Mouse (Mus musculus) embryonic facial prominence, embryonic 15.5 days (tissue): ENCODE data around the gene Fam189a1. TPM values are rescaled to one million over a fixed set of nuclear protein-coding genes. Genes with fewer than 3 reads are reported as not detected.

Experiments used
- ATAC-seq: fragments of 200-750 bp; cut with Nextera tagmentation; 2 replicates; pipeline ENCODE4 v1.8.0; 2017; ENCODE audit warnings: low read depth, moderate TSS enrichment; ENCODE audit not compliant: insufficient number of reproducible peaks, low FRiP score, low TSS enrichment
- H3K27ac ChIP-seq: fragments of 300-500 bp; sonication (generic); replicated peaks from 2 replicates; pipeline ENCODE4 v1.5.1; 2015; ENCODE audit warnings: mild to moderate bottlenecking, inconsistent platforms
- H3K27me3 ChIP-seq: fragments of 300-500 bp; sonication (generic); 2 replicates; pipeline ENCODE4 v1.6.1; 2015; ENCODE audit warnings: inconsistent platforms
- H3K36me3 ChIP-seq: fragments of 300-500 bp; sonication (generic); 2 replicates; pipeline ENCODE4 v1.6.1; 2015; ENCODE audit warnings: mild to moderate bottlenecking, inconsistent platforms
- H3K4me1 ChIP-seq: fragments of 300-500 bp; sonication (generic); 2 replicates; pipeline ENCODE4 v1.6.1; 2015; ENCODE audit warnings: inconsistent platforms
- H3K4me2 ChIP-seq: fragments of 300-500 bp; sonication (generic); replicated peaks from 2 replicates; pipeline ENCODE4 v1.6.1; 2015; ENCODE audit warnings: mild to moderate bottlenecking, inconsistent platforms
- H3K4me3 ChIP-seq: fragments of 300-500 bp; sonication (generic); replicated peaks from 2 replicates; pipeline ENCODE4 v1.5.1; 2015; ENCODE audit warnings: mild to moderate bottlenecking, inconsistent platforms
- H3K9ac ChIP-seq: fragments of 300-500 bp; sonication (generic); 2 replicates; pipeline ENCODE4 v1.6.1; 2015; ENCODE audit warnings: inconsistent platforms
- H3K9me3 ChIP-seq: fragments of 300-500 bp; sonication (generic); replicated peaks from 2 replicates; pipeline ENCODE4 v1.6.1; 2016; ENCODE audit warnings: inconsistent platforms
- WGBS: fragments of 180-500 bp; shearing (Covaris S2); methylation state at CpG from one replicate; pipeline ENCODE4 v1.1.7; 2015; 5-methylcytosine and 5-hydroxymethylcytosine counted together
- polyA plus RNA-seq: library from polyadenylated mRNA; unstranded; fragments of >200 nt; fragmentation: Nextera tagmentation; extraction: Ambion mirVana; gene quantifications from 2 replicates; pipeline ENCODE4 v1.2.1, GENCODE M21; 2015

Gene Fam189a1
- polyA plus RNA-seq, 1 experiment from 2014 or later = 4.8 TPM

- Histone ChIP-seq H3K27ac (no peak overlapping the region), H3K9me3 (no peaks in the 10 kb centered on the region), H3K27me3 (0 out of 2 replicates have a peak, but pooled peaks cover 3% of the 10 kb centered on the region), H3K4me3 (no peak overlapping the region), H3K36me3 (no peaks in the 10 kb centered on the region), H3K4me1 (0 out of 2 replicates have a peak, but pooled peaks cover 2% of the 10 kb centered on the region), H3K9ac (no peak overlapping the region), H3K4me2 (no peak overlapping the region)
- WGBS = 84% methylated on average over 8 of the region's 8 CpGs
- ATAC-seq = no peak
Measured at GRCm38 (mm10) chr7:64944175-64944574, 212.2 kb downstream of the Fam189a1 start.

GRCm38 (mm10) chr7:64936927-64937326, 219.4 kb downstream of the Fam189a1 start:
- H3K9ac ChIP-seq = no peak overlapping the region
- no peak overlapping the region for H3K4me2 ChIP-seq
- H3K4me3 ChIP-seq = no peak overlapping the region
- H3K27me3 ChIP-seq = no peaks in the 10 kb centered on the region
- H3K36me3 ChIP-seq = no peaks in the 10 kb centered on the region
- H3K27ac ChIP-seq = no peak overlapping the region
- no peaks in the 10 kb centered on the region for H3K4me1 ChIP-seq
- no peak for ATAC-seq
- 38% methylated on average over 4 of the region's 4 CpGs for WGBS
- H3K9me3 ChIP-seq = no peaks in the 10 kb centered on the region

- no peak overlapping the region for H3K4me2 ChIP-seq
- H3K36me3 ChIP-seq = no peaks in the 10 kb centered on the region
- no peak overlapping the region for H3K27ac ChIP-seq
- no peaks in the 10 kb centered on the region for H3K27me3 ChIP-seq
- no peaks in the 10 kb centered on the region for H3K9me3 ChIP-seq
- ATAC-seq = no peak
- H3K4me1 ChIP-seq = no peaks in the 10 kb centered on the region
- no peak overlapping the region for H3K4me3 ChIP-seq
- WGBS = 68% methylated on average over 3 of the region's 3 CpGs
- no peak overlapping the region for H3K9ac ChIP-seq
Measured at GRCm38 (mm10) chr7:64934115-64934514, 222.3 kb downstream of the Fam189a1 start.

GRCm38 (mm10) chr7:64930980-64931379, 225.4 kb downstream of the Fam189a1 start:
- no peaks in the 10 kb centered on the region for H3K9me3 ChIP-seq
- H3K4me2 ChIP-seq = no peak overlapping the region
- 34% methylated on average over 4 of the region's 4 CpGs for WGBS
- no peak overlapping the region for H3K4me3 ChIP-seq
- no peaks in the 10 kb centered on the region for H3K27me3 ChIP-seq
- no peaks in the 10 kb centered on the region for H3K4me1 ChIP-seq
- no peaks in the 10 kb centered on the region for H3K36me3 ChIP-seq
- no peak for ATAC-seq
- H3K27ac ChIP-seq = no peak overlapping the region
- H3K9ac ChIP-seq = no peak overlapping the region

- Histone ChIP-seq H3K27ac (no peak overlapping the region), H3K4me1 (no peaks in the 10 kb centered on the region), H3K9ac (no peak overlapping the region), H3K9me3 (no peaks in the 10 kb centered on the region), H3K4me3 (no peak overlapping the region), H3K27me3 (no peaks in the 10 kb centered on the region), H3K4me2 (no peak overlapping the region), H3K36me3 (no peaks in the 10 kb centered on the region)
- 70% methylated on average over 5 of the region's 5 CpGs for WGBS
- no peak for ATAC-seq
Measured at GRCm38 (mm10) chr7:64923918-64924317, 232.5 kb downstream of the Fam189a1 start.

- H3K27me3 ChIP-seq = no peaks in the 10 kb centered on the region
- no peaks in the 10 kb centered on the region for H3K9me3 ChIP-seq
- H3K36me3 ChIP-seq = no peaks in the 10 kb centered on the region
- 72% methylated on average over 13 of the region's 13 CpGs for WGBS
- no peak overlapping the region for H3K4me3 ChIP-seq
- H3K9ac ChIP-seq = no peak overlapping the region
- no peak overlapping the region for H3K4me2 ChIP-seq
- no peaks in the 10 kb centered on the region for H3K4me1 ChIP-seq
- ATAC-seq = no peak
- no peak overlapping the region for H3K27ac ChIP-seq
Measured at GRCm38 (mm10) chr7:64921189-64921588, 235.2 kb downstream of the Fam189a1 start.

GRCm38 (mm10) chr7:64920735-64921134, 235.6 kb downstream of the Fam189a1 start:
- no peaks in the 10 kb centered on the region for H3K4me1 ChIP-seq
- no peak overlapping the region for H3K4me3 ChIP-seq

GRCm38 (mm10) chr7:64916654-64917053, 239.7 kb downstream of the Fam189a1 start:
- Histone ChIP-seq H3K27me3 (no peaks in the 10 kb centered on the region), H3K4me2 (no peak overlapping the region), H3K36me3 (no peaks in the 10 kb centered on the region), H3K4me3 (no peak overlapping the region), H3K4me1 (no peaks in the 10 kb centered on the region), H3K27ac (no peak overlapping the region), H3K9ac (no peak overlapping the region), H3K9me3 (no peaks in the 10 kb centered on the region)
- 39% methylated on average over 7 of the region's 7 CpGs for WGBS
- no peak for ATAC-seq

More at GRCm38 (mm10) chr7:64920735-64921134, 235.6 kb downstream of the Fam189a1 start:
- Histone ChIP-seq H3K27me3 (no peaks in the 10 kb centered on the region), H3K9me3 (no peaks in the 10 kb centered on the region), H3K36me3 (no peaks in the 10 kb centered on the region), H3K4me2 (no peak overlapping the region), H3K27ac (no peak overlapping the region), H3K9ac (no peak overlapping the region)
- no peak for ATAC-seq
- 65% methylated on average over 5 of the region's 5 CpGs for WGBS

GRCm38 (mm10) chr7:64915121-64915520, 241.2 kb downstream of the Fam189a1 start:
- no peak for ATAC-seq
- Histone ChIP-seq H3K9ac (no peak overlapping the region), H3K4me2 (no peak overlapping the region), H3K4me3 (no peak overlapping the region), H3K27ac (no peak overlapping the region), H3K36me3 (no peaks in the 10 kb centered on the region), H3K4me1 (no peaks in the 10 kb centered on the region), H3K27me3 (no peaks in the 10 kb centered on the region), H3K9me3 (no peaks in the 10 kb centered on the region)
- 40% methylated on average over 2 of the region's 2 CpGs for WGBS

GRCm38 (mm10) chr7:64911945-64912344, 244.4 kb downstream of the Fam189a1 start:
- H3K4me2 ChIP-seq = no peak overlapping the region
- no peak for ATAC-seq
- no peak overlapping the region for H3K27ac ChIP-seq
- no peaks in the 10 kb centered on the region for H3K36me3 ChIP-seq
- no peaks in the 10 kb centered on the region for H3K9me3 ChIP-seq
- no peak overlapping the region for H3K4me3 ChIP-seq
- 70% methylated on average over 2 of the region's 2 CpGs for WGBS
- no peaks in the 10 kb centered on the region for H3K27me3 ChIP-seq
- no peaks in the 10 kb centered on the region for H3K4me1 ChIP-seq
- H3K9ac ChIP-seq = no peak overlapping the region

- no peak overlapping the region for H3K4me3 ChIP-seq
- no peaks in the 10 kb centered on the region for H3K9me3 ChIP-seq
- H3K36me3 ChIP-seq = no peaks in the 10 kb centered on the region
- no peak overlapping the region for H3K4me2 ChIP-seq
- no peaks in the 10 kb centered on the region for H3K4me1 ChIP-seq
- H3K9ac ChIP-seq = no peak overlapping the region
- H3K27ac ChIP-seq = no peak overlapping the region
- WGBS = 87% methylated on average over 2 of the region's 2 CpGs
- ATAC-seq = no peak
- H3K27me3 ChIP-seq = no peaks in the 10 kb centered on the region
Measured at GRCm38 (mm10) chr7:64910208-64910607, 246.2 kb downstream of the Fam189a1 start.

GRCm38 (mm10) chr7:64906955-64907354, 249.4 kb downstream of the Fam189a1 start:
- no peak for ATAC-seq
- Histone ChIP-seq H3K9me3 (no peaks in the 10 kb centered on the region), H3K27me3 (no peaks in the 10 kb centered on the region), H3K4me3 (no peak overlapping the region), H3K4me2 (no peak overlapping the region), H3K36me3 (no peaks in the 10 kb centered on the region), H3K4me1 (no peaks in the 10 kb centered on the region), H3K9ac (no peak overlapping the region), H3K27ac (no peak overlapping the region)
- 40% methylated on average over 5 of the region's 5 CpGs for WGBS
